Mouse (Mus musculus) cerebellum, adult 8-10 months (tissue): Measurements from ENCODE around the gene Rasgrf1.
"Not testable (repeated sequence)": the region's sequence is repeated elsewhere in the genome, so short reads cannot be mapped to it uniquely, and the experiment has no call there.

Source experiments
- DNase-seq: peaks from one replicate; pipeline ENCODE4 v3.0.0; 2022

Rasgrf1 gene

DNA sequence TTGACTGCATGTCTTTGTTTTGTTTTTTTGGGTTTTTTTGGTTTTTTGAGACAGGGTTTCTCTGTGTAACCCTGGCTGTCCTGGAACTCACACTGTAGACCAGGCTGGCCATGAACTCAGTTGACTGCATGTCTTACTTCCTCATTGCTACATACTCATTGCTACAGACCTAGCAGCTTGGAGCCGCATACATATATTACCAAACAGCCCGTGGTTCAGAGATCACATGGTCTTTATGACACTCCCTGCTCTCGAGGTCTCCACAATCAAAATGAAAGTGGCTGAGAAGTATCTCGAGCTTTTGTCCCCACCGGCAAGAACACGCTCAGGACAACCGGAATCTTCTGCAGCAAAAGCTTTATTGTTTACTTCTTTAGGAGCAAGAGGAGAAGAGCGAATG, 133.2 kb downstream of the Rasgrf1 start:
- not testable (repeated sequence) for DNase-seq

DNA sequence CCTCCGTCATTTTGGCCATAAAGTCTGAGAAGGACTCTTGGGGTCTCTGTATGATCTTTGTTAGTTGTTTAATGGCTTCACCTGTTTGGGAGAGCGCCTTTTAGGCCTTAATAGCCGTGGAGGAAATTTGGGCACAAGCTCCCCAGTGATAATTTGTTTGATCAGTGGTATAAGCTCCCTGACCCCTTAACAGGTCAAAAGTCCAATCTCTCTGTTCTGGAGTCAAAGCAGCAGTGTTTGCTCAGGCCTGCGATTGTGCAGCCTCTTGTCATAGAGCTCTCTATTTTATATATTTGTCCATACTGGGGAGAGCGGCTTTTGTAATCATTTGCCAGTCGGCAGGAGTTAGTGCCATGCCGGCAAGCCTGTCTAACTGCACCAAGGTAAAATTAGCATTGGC, 135.5 kb downstream of the Rasgrf1 start:
- DNase-seq: no peak

- DNase-seq: no peak
Observed at GRCm38 (mm10) chr9:90047937-90048627, 138.4 kb downstream of the Rasgrf1 start.

- no peak for DNase-seq
Observed at GRCm38 (mm10) chr9:90053852-90054251, 144.1 kb downstream of the Rasgrf1 start, which contains the start of gene Ctsh. TSS of gene Ctsh (plus strand) at chr9:90054152.

- no peak for DNase-seq
Observed at GRCm38 (mm10) chr9:90054371-90055145, 144.8 kb downstream of the Rasgrf1 start.

DNA sequence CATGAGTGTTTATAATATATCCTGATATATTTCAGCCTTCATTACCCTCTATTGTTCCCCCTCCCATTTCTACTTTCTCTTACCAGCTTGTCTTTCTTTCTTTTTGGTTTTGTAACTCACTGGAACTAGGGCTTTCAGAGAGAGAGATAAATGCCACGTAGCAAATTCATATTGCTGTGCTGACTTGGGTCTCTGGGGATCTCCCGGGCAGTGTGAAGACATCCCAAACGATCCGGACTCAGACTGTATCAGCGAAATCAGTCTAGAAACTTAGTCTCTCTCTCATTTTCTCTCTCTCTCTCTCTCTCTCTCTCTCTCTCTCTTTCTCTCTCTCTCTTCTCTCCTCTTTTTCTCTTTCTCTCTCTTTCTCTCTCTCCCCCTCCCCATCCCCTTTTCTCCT, 145.7 kb downstream of the Rasgrf1 start:
- no peak for DNase-seq

GRCm38 (mm10) chr9:90055911-90056310, 146.2 kb downstream of the Rasgrf1 start:
- DNase-seq: no peak

GRCm38 (mm10) chr9:90056716-90057115, 147.0 kb downstream of the Rasgrf1 start:
- DNase-seq: no peak

GRCm38 (mm10) chr9:90059828-90060573, 150.3 kb downstream of the Rasgrf1 start:
- no peak for DNase-seq

GRCm38 (mm10) chr9:90060574-90060875, 150.8 kb downstream of the Rasgrf1 start:
- DNase-seq: no peak

GRCm38 (mm10) chr9:90060932-90061331, 151.2 kb downstream of the Rasgrf1 start:
- DNase-seq: not testable (repeated sequence)

DNA sequence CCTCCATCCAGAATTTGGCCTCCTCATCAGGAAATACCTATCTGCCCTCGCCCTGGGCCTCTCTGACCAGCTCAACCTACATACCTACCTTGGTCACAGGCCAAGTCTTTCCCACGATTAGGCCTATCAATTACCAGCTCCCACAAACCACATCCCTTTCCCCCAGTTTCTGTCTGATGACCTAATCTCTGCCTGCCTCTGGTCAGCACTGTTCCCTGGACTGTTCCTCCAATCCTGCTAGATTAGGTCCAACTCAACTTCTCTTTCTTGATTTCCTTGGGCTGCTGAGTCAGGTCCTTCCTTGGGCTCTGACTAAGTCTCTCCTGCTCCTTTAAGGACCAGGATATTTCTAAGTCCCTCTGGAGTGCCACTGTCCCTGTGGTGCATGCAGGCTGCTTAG, 157.6 kb downstream of the Rasgrf1 start:
- DNase-seq: no peak

DNA sequence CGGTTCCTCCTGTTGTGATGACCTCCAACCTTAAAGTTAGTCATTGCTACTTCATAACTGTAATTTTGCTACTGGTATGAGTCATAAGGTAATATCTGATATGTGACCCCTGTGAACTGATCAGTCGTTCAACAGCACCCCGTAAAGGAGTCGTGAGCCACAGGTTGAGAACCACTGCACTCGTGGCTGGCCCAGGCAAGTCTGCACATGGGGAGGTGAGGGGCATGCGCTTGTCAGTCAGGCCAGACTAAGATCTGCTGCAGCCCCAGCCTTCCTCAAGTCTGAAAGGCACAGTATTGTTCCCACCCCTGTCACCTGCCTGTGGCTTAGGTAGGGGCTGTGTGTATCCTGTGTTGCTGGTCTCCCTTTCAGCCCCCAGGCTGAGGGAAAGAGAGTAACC, 159.1 kb downstream of the Rasgrf1 start:
- no peak for DNase-seq

DNA sequence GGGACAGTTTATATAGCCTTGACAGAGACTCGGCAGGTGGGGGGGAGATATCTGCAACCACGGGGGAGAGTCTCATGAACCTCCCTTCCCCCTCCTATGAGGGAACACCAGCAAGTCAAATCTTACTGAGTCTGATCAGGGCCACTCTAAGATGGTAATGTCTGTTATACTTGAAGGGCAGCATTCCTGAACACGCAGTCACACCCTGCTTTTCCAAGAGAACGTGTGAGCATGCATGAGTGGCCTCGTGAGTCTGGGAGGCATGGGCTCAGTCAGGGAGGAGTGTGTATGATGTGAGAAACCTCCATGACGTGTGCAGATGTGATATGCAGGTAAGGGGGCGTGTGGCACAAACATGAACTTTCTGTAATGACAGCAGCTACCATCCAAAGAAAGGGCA, 159.8 kb downstream of the Rasgrf1 start:
- no peak for DNase-seq

- no peak for DNase-seq
Observed at GRCm38 (mm10) chr9:90070174-90070573, 160.5 kb downstream of the Rasgrf1 start.

- DNase-seq: no peak
Observed at GRCm38 (mm10) chr9:90075336-90075735, 165.6 kb downstream of the Rasgrf1 start.

GRCm38 (mm10) chr9:90076131-90076530, 166.4 kb downstream of the Rasgrf1 start:
- DNase-seq: no peak
